Mouse (Mus musculus) embryonic fibroblast, embryonic 13.5 days (primary cell): Measurements from ENCODE around the gene Tagap1.
"Not testable (repeated sequence)": the region's sequence is repeated elsewhere in the genome, so short reads cannot be mapped to it uniquely, and the experiment has no call there.

Source experiments
- CTCF ChIP-seq: IDR thresholded peaks from 2 replicates; pipeline ENCODE4 v1.5.1; 2011; ENCODE audit warnings: mild to moderate bottlenecking, control low read depth, low read length, moderate library complexity, borderline replicate concordance; ENCODE audit not compliant: insufficient read depth
- POLR2A ChIP-seq: IDR thresholded peaks from 2 replicates; pipeline ENCODE4 v1.6.1; 2011; ENCODE audit warnings: low read depth, mild to moderate bottlenecking, control low read depth, low read length, moderate library complexity

GRCm38 (mm10) chr17:6962936-6963335 is 2.0 kb upstream of the Tagap1 start:
- TF ChIP-seq CTCF, POLR2A: not testable (repeated sequence)
